Mouse (Mus musculus): Measurements from ENCODE around the gene Six3. TPM values are rescaled to one million over a fixed set of nuclear protein-coding genes. Genes with fewer than 3 reads are reported as not detected.

The Six3 gene
- polyA plus RNA-seq, 1 experiment from 2014 or later: 26.1 TPM

DNA sequence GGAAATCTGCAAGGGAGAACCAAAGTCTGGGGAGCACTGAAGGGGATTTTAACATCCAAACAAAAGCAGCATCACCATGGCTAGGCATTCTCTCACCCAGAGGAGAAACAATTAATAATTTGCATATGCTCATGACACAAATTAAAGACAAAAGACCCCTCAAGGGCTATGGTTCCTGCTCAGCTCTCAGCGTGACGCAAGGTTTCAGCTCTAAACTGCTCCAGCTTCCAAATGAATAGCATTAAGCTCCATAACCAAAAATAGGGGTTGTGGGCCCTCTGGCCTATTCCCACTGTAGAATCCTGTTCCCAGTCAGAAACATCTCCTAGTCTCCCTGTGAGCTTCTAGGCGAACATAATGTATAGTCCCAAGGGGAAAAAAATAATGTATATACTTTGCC, 6.9 kb upstream of the Six3 start:
- Histone ChIP-seq H3K4me2 (no peak overlapping the region), H3K4me3 (replicated peaks) (no peak overlapping the region), H3K36me3 (replicated peaks) (no peaks in the 10 kb centered on the region), H3K27ac (no peak overlapping the region), H3K9ac (no peak overlapping the region), H3K9me3 (no peaks in the 10 kb centered on the region), H3K4me1 (peaks cover 32% of the 10 kb centered on the region), H3K27me3 (peaks cover 78% of the 10 kb centered on the region)
- WGBS: 8% methylated on average over 3 of the region's 3 CpGs
- 0 out of 2 replicates have a peak, but pooled peaks have one; percentile 59 for ATAC-seq (ENCODE audit: low FRiP score)

DNA sequence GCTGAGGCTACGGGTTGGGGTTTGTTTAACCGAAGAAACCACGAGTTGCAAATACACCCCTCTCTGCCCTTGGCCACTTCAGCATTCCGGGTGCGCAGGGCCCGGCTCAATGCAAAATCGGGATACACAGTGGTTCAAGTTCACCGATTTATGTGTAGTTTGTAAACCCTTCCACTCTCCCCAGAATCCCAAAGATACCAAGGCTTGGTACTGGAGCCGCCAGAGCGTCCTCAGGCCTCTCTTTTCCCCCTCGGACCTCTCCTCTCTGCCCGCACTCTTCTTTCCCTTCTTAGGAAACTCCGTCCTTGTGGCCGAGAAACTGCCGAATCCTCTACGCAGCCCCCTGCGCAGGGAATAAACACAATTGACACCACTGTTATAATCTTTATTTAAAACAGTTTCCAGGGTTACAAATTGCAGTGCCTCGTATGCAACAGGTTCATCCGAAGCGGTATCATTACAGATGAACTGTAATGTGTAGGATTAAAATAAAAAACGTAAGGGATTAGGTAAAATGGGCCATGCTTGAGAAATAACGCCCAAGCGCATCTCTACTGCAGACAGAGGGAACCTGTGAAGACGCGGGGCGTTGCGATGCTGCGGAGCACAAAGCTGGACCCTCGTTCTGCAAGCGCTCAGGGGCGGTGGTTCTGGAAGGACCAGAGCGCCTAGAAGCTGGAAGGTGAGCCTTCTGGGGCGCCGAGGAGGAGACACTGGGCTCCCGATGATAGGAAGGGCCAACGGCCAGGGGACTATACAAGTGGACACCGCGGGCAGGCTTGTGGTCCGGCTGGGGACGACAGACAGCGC, 5.6 kb upstream of the Six3 start:
- 0 out of 2 replicates have a peak, but pooled peaks have one; percentile 21 for ATAC-seq (ENCODE audit: low FRiP score)
- Histone ChIP-seq H3K27ac (no peak overlapping the region), H3K27me3 (peaks cover 80% of the 10 kb centered on the region), H3K4me3 (replicated peaks) (peak overlapping the region; percentile 26), H3K4me2 (peak overlapping the region; percentile 51), H3K36me3 (replicated peaks) (no peaks in the 10 kb centered on the region), H3K4me1 (peaks cover 36% of the 10 kb centered on the region), H3K9me3 (no peaks in the 10 kb centered on the region), H3K9ac (peak overlapping the region; percentile 42; the same call in 1 of the 2 replicates)
- WGBS: 4% methylated on average over 41 of the region's 41 CpGs

DNA sequence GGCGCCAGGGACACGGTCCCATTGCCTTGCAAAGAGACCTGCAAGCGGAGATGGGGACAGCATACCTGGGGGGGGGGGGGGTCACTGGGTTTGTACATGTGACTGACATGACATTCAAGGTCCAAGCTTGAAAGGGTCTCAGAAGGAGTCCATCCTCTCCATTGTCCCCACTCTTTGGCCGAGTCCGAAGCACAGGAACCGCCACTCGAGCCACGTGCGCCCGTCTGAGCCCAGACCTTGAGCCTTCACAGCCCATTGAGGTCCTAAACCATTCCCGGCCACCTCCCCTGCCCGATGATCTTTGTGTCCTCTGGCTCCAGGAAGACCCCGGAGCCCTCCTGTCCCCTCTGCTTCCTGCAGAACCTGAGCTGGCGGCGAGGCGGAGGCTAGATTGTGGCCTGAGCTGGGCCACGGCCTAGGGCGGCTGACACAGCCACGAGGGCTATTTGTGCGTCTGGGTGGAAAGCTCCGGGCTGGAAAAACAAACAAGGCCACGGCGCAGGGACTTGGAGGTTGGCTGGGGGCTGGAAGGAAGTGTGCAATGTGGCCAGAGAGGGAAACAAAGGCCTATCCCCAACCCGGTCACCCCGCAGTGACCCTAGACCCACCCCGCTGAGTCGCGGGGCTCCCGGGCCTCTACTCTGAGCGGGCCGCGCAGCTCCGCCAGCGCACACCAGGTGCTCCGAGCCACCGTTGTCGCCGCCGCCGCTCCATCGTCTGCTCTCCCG, 4.9 kb upstream of the Six3 start:
- Histone ChIP-seq H3K4me1 (peaks cover 36% of the 10 kb centered on the region), H3K4me2 (peak overlapping the region; percentile 51), H3K27me3 (peaks cover 82% of the 10 kb centered on the region), H3K27ac (peak overlapping the region; percentile 27), H3K9me3 (no peaks in the 10 kb centered on the region), H3K9ac (peak overlapping the region; percentile 54), H3K4me3 (replicated peaks) (peak overlapping the region; percentile 26), H3K36me3 (replicated peaks) (no peaks in the 10 kb centered on the region)
- 1% methylated on average over 41 of the region's 42 CpGs for WGBS
- ATAC-seq (ENCODE audit: low FRiP score): peak; percentile 45; the same call in 1 of the 2 replicates

DNA sequence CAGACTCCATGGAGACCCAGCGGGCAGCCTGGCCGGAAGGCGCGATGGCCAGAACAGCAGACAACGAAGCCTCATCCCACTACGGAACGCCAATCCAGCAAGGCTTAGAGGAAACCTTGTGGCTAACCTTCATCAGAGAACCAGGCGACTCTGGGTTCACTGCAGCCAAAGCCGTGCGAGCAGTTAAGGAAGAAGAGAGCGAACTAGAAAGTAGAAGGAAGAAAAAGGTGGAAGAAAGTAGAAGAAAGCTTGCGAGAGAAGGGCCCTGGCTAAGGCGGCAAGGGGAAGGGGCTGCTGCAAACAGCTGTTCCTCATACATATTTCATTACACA, 4.3 kb upstream of the Six3 start:
- Histone ChIP-seq H3K9ac (peak overlapping the region; percentile 54), H3K27ac (peak overlapping the region; percentile 27), H3K9me3 (no peaks in the 10 kb centered on the region), H3K36me3 (replicated peaks) (no peaks in the 10 kb centered on the region), H3K4me3 (replicated peaks) (peak overlapping the region; percentile 26), H3K4me2 (peak overlapping the region; percentile 51), H3K27me3 (peaks cover 86% of the 10 kb centered on the region), H3K4me1 (peaks cover 36% of the 10 kb centered on the region)
- ATAC-seq (ENCODE audit: low FRiP score): no peak
- WGBS: 3% methylated on average over 13 of the region's 13 CpGs

DNA sequence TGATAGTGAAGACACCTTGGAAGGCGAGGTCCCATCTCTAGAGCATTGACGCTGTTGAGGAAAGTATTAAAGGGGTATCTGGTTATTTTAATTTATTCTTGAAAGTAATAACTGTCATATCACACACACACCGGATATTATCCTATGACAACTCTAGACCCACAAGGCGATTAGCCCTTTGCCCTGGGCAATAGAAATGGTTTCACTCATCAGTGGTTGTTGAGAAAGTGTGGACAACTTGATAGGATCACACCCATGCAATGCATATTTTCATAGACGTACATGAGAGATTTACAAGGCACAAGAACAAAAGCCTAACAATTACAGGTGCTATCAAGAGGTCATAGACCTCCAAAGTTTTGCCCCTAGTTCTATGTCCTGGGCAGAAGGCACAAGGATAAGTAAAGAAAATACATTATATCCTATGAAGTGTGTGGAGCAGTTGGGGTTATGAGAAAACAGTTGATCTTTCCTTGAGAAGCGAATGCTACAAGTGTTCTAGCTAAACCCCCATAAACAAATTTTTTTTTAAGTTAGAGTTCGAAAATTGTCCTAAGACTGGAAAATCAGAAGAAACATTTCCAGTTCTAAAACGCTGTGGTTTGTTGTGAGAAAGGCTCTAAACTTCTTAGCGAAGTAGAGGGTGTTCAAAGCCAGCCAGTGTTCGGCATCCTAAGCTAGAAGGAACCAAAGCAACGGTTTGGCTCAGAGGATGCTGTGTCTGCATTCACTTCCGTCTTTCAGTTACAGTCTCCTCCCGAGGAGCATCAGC, 3.6 kb upstream of the Six3 start:
- Histone ChIP-seq H3K36me3 (replicated peaks) (no peaks in the 10 kb centered on the region), H3K27ac (0 out of 2 replicates have a peak overlapping the region, but pooled peaks have one; percentile 25), H3K9ac (no peak overlapping the region), H3K4me1 (peaks cover 43% of the 10 kb centered on the region), H3K9me3 (no peaks in the 10 kb centered on the region), H3K4me2 (peak overlapping the region; percentile 51), H3K27me3 (peaks cover 87% of the 10 kb centered on the region), H3K4me3 (replicated peaks) (no peak overlapping the region)
- 28% methylated on average over 13 of the region's 13 CpGs for WGBS
- no peak for ATAC-seq (ENCODE audit: low FRiP score)

DNA sequence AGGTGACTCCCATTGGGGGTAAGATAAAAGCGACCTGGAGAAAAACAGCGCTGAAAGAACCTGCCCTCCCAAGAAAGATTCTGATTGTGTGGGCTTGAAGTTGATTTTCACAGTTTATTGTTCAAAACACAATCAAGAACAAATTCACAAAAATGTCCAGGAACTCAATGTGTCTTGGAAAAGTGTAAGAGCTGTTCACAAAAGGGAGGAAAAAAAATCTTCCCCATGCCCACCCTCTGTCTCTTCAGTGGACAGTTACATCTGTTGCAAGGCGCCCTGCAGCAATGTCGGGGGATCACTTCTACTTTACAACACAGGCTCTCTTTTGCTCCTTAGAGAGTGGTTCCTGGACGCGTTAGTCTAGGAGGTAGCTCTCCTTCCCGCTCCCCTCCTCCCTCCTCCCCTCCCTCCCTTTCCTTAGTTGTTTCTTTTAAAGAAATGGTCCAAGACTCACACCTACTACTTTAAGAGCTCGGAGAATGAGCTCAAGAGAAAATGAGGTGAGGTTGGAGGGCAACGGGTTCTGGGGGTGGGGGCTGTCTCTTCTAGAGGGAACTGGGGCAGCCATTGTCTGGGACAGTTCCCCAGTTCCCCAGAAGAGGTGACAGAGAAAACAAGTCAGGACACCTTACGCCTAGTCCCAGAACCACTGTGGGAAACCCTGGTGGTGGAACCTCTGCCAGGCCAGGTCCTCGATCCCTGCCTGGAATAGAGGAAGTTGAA, 2.9 kb upstream of the Six3 start:
- Histone ChIP-seq H3K36me3 (replicated peaks) (no peaks in the 10 kb centered on the region), H3K4me1 (peaks cover 50% of the 10 kb centered on the region), H3K27me3 (peaks cover 87% of the 10 kb centered on the region), H3K9me3 (no peaks in the 10 kb centered on the region), H3K4me2 (peak overlapping the region; percentile 17), H3K4me3 (replicated peaks) (no peak overlapping the region), H3K27ac (0 out of 2 replicates have a peak overlapping the region, but pooled peaks have one; percentile 25), H3K9ac (no peak overlapping the region)
- ATAC-seq (ENCODE audit: low FRiP score): no peak
- WGBS: 31% methylated on average over 11 of the region's 11 CpGs

DNA sequence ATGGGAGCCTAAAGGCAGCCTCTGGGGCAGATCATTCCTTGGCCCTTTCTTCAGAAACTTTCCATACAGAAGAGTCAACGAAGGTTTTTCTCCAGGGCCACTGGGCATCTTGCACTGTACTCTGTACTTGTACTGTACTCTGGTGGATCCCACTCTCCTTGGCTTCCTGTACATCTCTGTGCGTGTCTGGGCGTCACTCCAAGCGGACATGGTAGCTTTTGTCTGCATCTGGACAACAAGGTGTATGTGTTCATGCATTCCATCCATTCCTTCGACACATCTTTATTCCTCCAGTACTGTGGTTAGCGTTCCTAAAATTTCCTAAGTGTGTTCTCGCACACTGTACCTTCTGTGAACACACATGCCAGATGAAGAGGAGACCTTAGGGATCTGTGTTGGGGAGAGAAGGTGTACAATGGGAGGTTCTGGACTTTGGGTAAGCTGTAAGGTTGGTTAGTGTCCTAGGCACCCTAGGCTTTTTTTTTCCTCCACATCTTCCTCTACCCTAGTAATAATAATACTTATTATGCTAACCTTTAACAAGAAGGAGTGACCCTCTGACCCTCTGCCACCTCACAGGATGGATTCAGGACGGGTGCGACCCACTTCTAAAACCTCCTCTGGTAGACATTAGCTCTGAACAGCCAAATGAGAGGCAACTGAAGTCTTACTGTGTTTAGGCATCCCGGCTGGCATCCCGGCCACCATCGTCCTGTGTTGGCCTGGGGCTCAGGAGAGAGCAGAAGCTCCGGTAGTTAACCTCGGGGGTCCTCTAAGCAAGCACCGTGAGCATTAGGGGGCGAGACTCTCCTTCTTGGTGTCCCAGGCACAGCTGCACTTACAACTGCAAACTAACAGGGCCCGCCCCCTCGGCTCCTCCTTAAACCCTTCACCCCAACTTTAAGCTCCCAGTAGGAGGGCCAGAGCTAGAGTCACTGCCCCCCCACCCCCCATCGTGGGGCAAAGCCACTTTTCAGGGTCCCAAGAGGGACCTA, 1.6 kb upstream of the Six3 start:
- Histone ChIP-seq H3K36me3 (replicated peaks) (no peaks in the 10 kb centered on the region), H3K4me2 (peak overlapping the region; percentile 69), H3K27me3 (peaks cover 94% of the 10 kb centered on the region), H3K4me3 (replicated peaks) (peak overlapping the region; percentile 43), H3K4me1 (peaks cover 55% of the 10 kb centered on the region), H3K9me3 (no peaks in the 10 kb centered on the region), H3K27ac (0 out of 2 replicates have a peak overlapping the region, but pooled peaks have one; percentile 95), H3K9ac (peak overlapping the region; percentile 57)
- no peak for ATAC-seq (ENCODE audit: low FRiP score)
- 29% methylated on average over 19 of the region's 19 CpGs for WGBS

DNA sequence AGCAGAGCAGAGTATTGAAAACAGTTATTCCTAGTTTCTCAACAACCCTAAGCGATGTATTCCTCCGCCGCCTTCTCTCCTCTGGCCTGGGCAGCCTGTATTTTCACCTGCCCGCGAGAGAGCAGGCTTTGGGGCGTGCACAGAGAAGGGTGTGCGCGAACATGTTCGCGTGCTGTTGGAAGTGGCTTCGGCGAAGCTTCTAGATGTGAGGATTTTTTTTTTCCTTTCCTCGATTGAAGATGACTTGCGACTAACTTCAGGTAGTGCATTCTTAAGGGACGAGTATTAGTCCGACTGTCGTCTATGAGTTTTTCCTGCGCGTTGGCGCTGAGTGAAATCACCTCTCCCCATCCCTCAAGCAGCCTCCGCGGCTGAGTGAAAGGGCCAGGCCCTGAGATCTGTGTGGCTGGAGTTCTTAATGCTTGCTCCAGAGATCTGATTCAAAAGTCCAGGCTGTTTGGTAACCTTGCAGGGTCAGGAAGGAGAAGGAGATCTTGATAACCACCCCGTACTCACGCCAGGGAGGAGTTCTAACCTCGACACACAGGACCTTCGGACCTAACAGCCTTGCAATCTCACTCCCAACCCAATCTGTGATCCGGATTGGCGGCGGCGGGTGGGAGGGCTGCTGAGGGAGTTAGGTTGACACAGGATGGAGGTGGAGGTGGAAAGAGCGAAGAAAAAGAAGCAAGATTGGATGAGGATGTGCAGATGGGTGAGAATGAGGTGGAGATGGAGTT, 712 bp upstream of the Six3 start:
- Histone ChIP-seq H3K9ac (peak overlapping the region; percentile 57), H3K4me1 (peaks cover 60% of the 10 kb centered on the region), H3K4me2 (peak overlapping the region; percentile 69), H3K4me3 (replicated peaks) (peak overlapping the region; percentile 43), H3K9me3 (no peaks in the 10 kb centered on the region), H3K36me3 (replicated peaks) (no peaks in the 10 kb centered on the region), H3K27ac (peak overlapping the region; percentile 95; the same call in 1 of the 2 replicates), H3K27me3 (peaks cover 99% of the 10 kb centered on the region)
- ATAC-seq (ENCODE audit: low FRiP score): no peak
- 4% methylated on average over 31 of the region's 31 CpGs for WGBS

DNA sequence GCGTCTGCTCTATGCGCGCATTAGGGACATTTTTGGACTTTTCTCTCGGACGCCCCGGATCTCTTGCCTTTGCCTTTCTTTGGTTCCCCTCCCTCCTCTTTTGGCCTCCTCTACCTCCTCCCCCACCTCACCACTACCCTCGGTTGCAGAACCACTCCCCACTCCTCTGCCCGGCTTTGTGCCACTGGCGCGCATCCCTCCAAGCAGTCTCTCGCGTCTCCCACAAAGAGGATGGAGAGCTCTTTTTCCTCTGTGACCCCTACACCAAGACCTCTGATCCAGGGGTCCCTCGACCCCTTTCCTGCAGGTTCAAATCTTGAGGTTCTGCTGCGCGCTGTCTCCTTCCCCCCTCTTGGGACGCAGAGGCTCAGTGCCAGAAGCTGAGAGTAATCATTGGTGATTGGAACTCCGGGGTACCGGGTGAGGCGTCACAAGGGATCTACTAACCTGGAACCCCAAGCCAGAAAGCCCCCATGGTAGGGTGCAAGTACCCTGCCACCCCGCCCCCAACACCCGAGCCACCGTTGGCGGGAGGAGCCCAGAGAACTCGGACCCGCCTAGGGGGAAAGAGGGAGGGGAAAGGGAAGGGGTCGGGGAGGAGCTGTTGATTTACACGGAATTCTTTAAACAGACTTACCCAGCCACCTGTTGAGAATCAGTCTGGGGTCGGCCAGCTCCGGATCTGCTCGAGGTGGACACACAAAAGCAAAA, 758 bp downstream of the Six3 start:
- under 1% methylated on average over 30 of the region's 30 CpGs for WGBS

More for the DNA sequence above, 758 bp downstream of the Six3 start:
- Histone ChIP-seq H3K9ac (peak overlapping the region; percentile 57), H3K27ac (peak overlapping the region; percentile 95), H3K4me1 (peaks cover 60% of the 10 kb centered on the region), H3K4me3 (replicated peaks) (peak overlapping the region; percentile 43), H3K9me3 (no peaks in the 10 kb centered on the region), H3K4me2 (peak overlapping the region; percentile 69), H3K27me3 (peaks cover 99% of the 10 kb centered on the region), H3K36me3 (replicated peaks) (no peaks in the 10 kb centered on the region)
- ATAC-seq (ENCODE audit: low FRiP score): no peak
